Mouse (Mus musculus) E14TG2a.4 (cell line): ENCODE data around the gene Dgkz.

Experiments
- CTCF ChIP-seq: conservative IDR thresholded peaks from 2 replicates; pipeline ENCODE4 v1.5.1; 2014; ENCODE audit warnings: low read length
- POU5F1 ChIP-seq: IDR thresholded peaks from 2 replicates; pipeline ENCODE4 v1.6.1; 2014; ENCODE audit warnings: low read length, borderline replicate concordance

- TF ChIP-seq CTCF (no peak), POU5F1 (no peak)
Observed at GRCm38 (mm10) chr2:92012768-92013445, 37.2 kb upstream of the Dgkz start.
